Mouse (Mus musculus) hindbrain, embryonic 16.5 days (tissue): Measurements from ENCODE around the gene Coq10a. TPM values are rescaled to one million over a fixed set of nuclear protein-coding genes. Genes with fewer than 3 reads are reported as not detected.

Experiments used
- ATAC-seq: fragments of 200-750 bp; cut with Nextera tagmentation; 2 replicates; pipeline ENCODE4 v1.8.0; 2017; ENCODE audit warnings: moderate TSS enrichment, moderate library complexity
- H3K27ac ChIP-seq: fragments of 300-500 bp; sonication (generic); 2 replicates; pipeline ENCODE4 v1.5.1; 2014; ENCODE audit warnings: low read depth, mild to moderate bottlenecking, control low read depth, low read length, moderate library complexity
- H3K27me3 ChIP-seq: fragments of 300-500 bp; sonication (generic); replicated peaks from 2 replicates; pipeline ENCODE4 v1.6.1; 2014; ENCODE audit warnings: low read length; ENCODE audit not compliant: control insufficient read depth, insufficient read depth
- H3K36me3 ChIP-seq: fragments of 300-500 bp; sonication (generic); 2 replicates; pipeline ENCODE4 v1.6.1; 2014; ENCODE audit warnings: mild to moderate bottlenecking, low read length, moderate library complexity, mixed read lengths; ENCODE audit not compliant: control insufficient read depth, insufficient read depth
- H3K4me1 ChIP-seq: fragments of 300-500 bp; sonication (generic); 2 replicates; pipeline ENCODE4 v1.6.1; 2014; ENCODE audit warnings: low read depth, low read length; ENCODE audit not compliant: control insufficient read depth, insufficient read depth
- H3K4me2 ChIP-seq: fragments of 300-500 bp; sonication (generic); 2 replicates; pipeline ENCODE4 v1.6.1; 2014; ENCODE audit warnings: mild to moderate bottlenecking, low read length, control low read depth, moderate library complexity
- H3K4me3 ChIP-seq: fragments of 300-500 bp; sonication (generic); 2 replicates; pipeline ENCODE4 v1.5.1; 2014; ENCODE audit warnings: mild to moderate bottlenecking, low read length, control low read depth, moderate library complexity
- H3K9ac ChIP-seq: fragments of 300-500 bp; sonication (generic); 2 replicates; pipeline ENCODE4 v1.6.1; 2014; ENCODE audit warnings: low read depth, mild to moderate bottlenecking, control low read depth, low read length, moderate library complexity
- H3K9me3 ChIP-seq: fragments of 300-500 bp; sonication (generic); 2 replicates; pipeline ENCODE4 v1.6.1; 2014; ENCODE audit warnings: mild to moderate bottlenecking, low read length, moderate library complexity; ENCODE audit not compliant: control insufficient read depth
- WGBS: fragments of 180-500 bp; shearing (Covaris S2); extraction: QIAGEN DNeasy Blood & Tissue Kit; methylation state at CpG from one replicate; pipeline ENCODE4 v1.1.7; 2014; 5-methylcytosine and 5-hydroxymethylcytosine counted together
- microRNA-seq: library from miRNA; unstranded; fragments of <30 nt; microRNA quantifications from one replicate; pipeline ENCODE4, GENCODE M21; 2017
- polyA plus RNA-seq: library from polyadenylated mRNA; unstranded; fragments of >200 nt; fragmentation: Nextera tagmentation; extraction: Ambion mirVana; gene quantifications from 2 replicates; pipeline ENCODE4 v1.2.1, GENCODE M21; 2015

Coq10a gene
- polyA plus RNA-seq, 1 experiment from 2014 or later = 11.4 TPM

- no peak overlapping the region for H3K27ac ChIP-seq
These were observed 41.2 kb downstream of the Coq10a start for GRCm38 (mm10) chr10:128327610-128328009.

GRCm38 (mm10) chr10:128326825-128327224 lies 42.0 kb downstream of the Coq10a start:
- H3K9me3 ChIP-seq = no peaks in the 10 kb centered on the region
- no peak overlapping the region for H3K27ac ChIP-seq
- ATAC-seq = no peak
- H3K4me2 ChIP-seq = no peak overlapping the region
- no peak overlapping the region for H3K9ac ChIP-seq
- H3K36me3 ChIP-seq = peaks cover 17% of the 10 kb centered on the region
- peaks cover 9% of the 10 kb centered on the region for H3K4me1 ChIP-seq
- 96% methylated on average over 8 of the region's 8 CpGs for WGBS
- H3K4me3 ChIP-seq = no peak overlapping the region
- no peaks in the 10 kb centered on the region for H3K27me3 ChIP-seq

More at GRCm38 (mm10) chr10:128327610-128328009, 41.2 kb downstream of the Coq10a start:
- Histone ChIP-seq H3K4me3 (no peak overlapping the region), H3K4me1 (peaks cover 9% of the 10 kb centered on the region), H3K4me2 (no peak overlapping the region), H3K9me3 (no peaks in the 10 kb centered on the region), H3K27me3 (no peaks in the 10 kb centered on the region), H3K36me3 (peaks cover 17% of the 10 kb centered on the region), H3K9ac (no peak overlapping the region)
- no peak for ATAC-seq
- WGBS = 83% methylated on average over 10 of the region's 10 CpGs

GRCm38 (mm10) chr10:128323516-128323915 lies 45.3 kb downstream of the Coq10a start:
- WGBS = 85% methylated on average over 8 of the region's 8 CpGs
- H3K9ac ChIP-seq = peak overlapping the region; percentile 44
- H3K4me2 ChIP-seq = peak overlapping the region; percentile 91
- ATAC-seq = no peak
- peak overlapping the region; percentile 83 for H3K4me3 ChIP-seq
- peaks cover 13% of the 10 kb centered on the region for H3K4me1 ChIP-seq
- peaks cover 23% of the 10 kb centered on the region for H3K36me3 ChIP-seq
- H3K9me3 ChIP-seq = no peaks in the 10 kb centered on the region
- H3K27me3 ChIP-seq = no peaks in the 10 kb centered on the region
- H3K27ac ChIP-seq = no peak overlapping the region

GRCm38 (mm10) chr10:128322141-128323108 lies 46.4 kb downstream of the Coq10a start, which contains the start of gene Cnpy2:
Gene Cnpy2 (plus strand): TSS chr10:128322459.
- peak within 1 kb of the TSS; percentile 93 for H3K9ac ChIP-seq
- peaks cover 29% of the 10 kb centered on the region for H3K36me3 ChIP-seq
- no peaks in the 10 kb centered on the region for H3K27me3 ChIP-seq
- peaks cover 13% of the 10 kb centered on the region for H3K4me1 ChIP-seq
- H3K4me3 ChIP-seq = peak within 1 kb of the TSS; percentile 83
- H3K27ac ChIP-seq = peak within 1 kb of the TSS; percentile 97
- ATAC-seq = peak; percentile 96
- 1% methylated on average over 40 of the region's 40 CpGs for WGBS
- H3K9me3 ChIP-seq = no peaks in the 10 kb centered on the region
- H3K4me2 ChIP-seq = peak within 1 kb of the TSS; percentile 91

- Histone ChIP-seq H3K4me3 (peak overlapping the region; percentile 83), H3K27me3 (no peaks in the 10 kb centered on the region), H3K36me3 (peaks cover 26% of the 10 kb centered on the region), H3K9me3 (no peaks in the 10 kb centered on the region), H3K4me2 (peak overlapping the region; percentile 91), H3K9ac (peak overlapping the region; percentile 30; the same call in 1 of the 2 replicates), H3K27ac (peak overlapping the region; percentile 58; the same call in 1 of the 2 replicates), H3K4me1 (peaks cover 13% of the 10 kb centered on the region)
- no peak for ATAC-seq
- WGBS = 58% methylated on average over 12 of the region's 12 CpGs
These were observed 47.2 kb downstream of the Coq10a start for GRCm38 (mm10) chr10:128321641-128322040.

- H3K4me1 ChIP-seq = no peaks in the 10 kb centered on the region
- H3K36me3 ChIP-seq = peaks cover 43% of the 10 kb centered on the region
- no peak overlapping the region for H3K4me2 ChIP-seq
- no peak overlapping the region for H3K4me3 ChIP-seq
- H3K9me3 ChIP-seq = no peaks in the 10 kb centered on the region
- ATAC-seq = no peak
- no peaks in the 10 kb centered on the region for H3K27me3 ChIP-seq
- no peak overlapping the region for H3K9ac ChIP-seq
- H3K27ac ChIP-seq = no peak overlapping the region
- WGBS = 97% methylated on average over 8 of the region's 8 CpGs
These were observed 53.2 kb downstream of the Coq10a start for GRCm38 (mm10) chr10:128315578-128315977.

Small RNAs within 50 kb of the gene (microRNA-seq; reads per million reads assigned to microRNA genes)
- gene Gm25361 = not detected
- gene Gm26308 = not detected
- 0.83 reads per million for gene Mir6914
- 2.5 reads per million, percentile 5 among the genes with 10 or more reads in this experiment for gene Mir6915

Other genes with a start within 250 kb of the Coq10a start
- gene Rbms2, start 188.7 kb downstream of the Coq10a start, polyA plus RNA-seq = 8.2 and 10.7 TPM in 2 replicates
- gene Gls2, start 174.5 kb downstream of the Coq10a start, polyA plus RNA-seq = 1.8 and 2.4 TPM in 2 replicates
- gene Spryd4, start 157.2 kb downstream of the Coq10a start, polyA plus RNA-seq = 23.6 and 25.5 TPM in 2 replicates
- 0.11 and 0.24 TPM in 2 replicates for gene Mip, start 143.2 kb downstream of the Coq10a start, polyA plus RNA-seq
- 19.7 and 22.4 TPM in 2 replicates for gene Timeless, start 136.9 kb downstream of the Coq10a start, polyA plus RNA-seq
- 0.11 TPM in 1 of 2 replicates, not detected in the other for gene Apon, start 114.9 kb downstream of the Coq10a start, polyA plus RNA-seq
- gene Apof, start 100.3 kb downstream of the Coq10a start, polyA plus RNA-seq = 0.24 TPM in 1 of 2 replicates, not detected in the other
- 19.3 and 22.2 TPM in 2 replicates for gene Stat2, start 98.4 kb downstream of the Coq10a start, polyA plus RNA-seq
- 0.22 and 0.73 TPM in 2 replicates for gene Il23a, start 70.2 kb downstream of the Coq10a start, polyA plus RNA-seq
- gene Pan2, start 65.7 kb downstream of the Coq10a start, polyA plus RNA-seq = 18.2 and 20.9 TPM in 2 replicates
- gene Cnpy2, start 46.5 kb downstream of the Coq10a start, polyA plus RNA-seq = 196 and 202 TPM in 2 replicates
- 303 and 314 TPM in 2 replicates for gene Cs, start 31.3 kb downstream of the Coq10a start, polyA plus RNA-seq
- 9.9 and 12.1 TPM in 2 replicates for gene Ankrd52, start 8.1 kb upstream of the Coq10a start, polyA plus RNA-seq
- 0.36 and 0.41 TPM in 2 replicates for gene Slc39a5, start 32.2 kb upstream of the Coq10a start, polyA plus RNA-seq
- gene Nabp2, start 42.5 kb upstream of the Coq10a start, polyA plus RNA-seq = 126 and 150 TPM in 2 replicates
- 96.7 and 98.3 TPM in 2 replicates for gene Rnf41, start 42.7 kb upstream of the Coq10a start, polyA plus RNA-seq
- gene Smarcc2, start 90.3 kb upstream of the Coq10a start, polyA plus RNA-seq = 136 and 168 TPM in 2 replicates
- 946 and 1,028 TPM in 2 replicates for gene Myl6, start 125.1 kb upstream of the Coq10a start, polyA plus RNA-seq
- 6.7 and 7.1 TPM in 2 replicates for gene Myl6b, start 129.7 kb upstream of the Coq10a start, polyA plus RNA-seq
- gene Esyt1, start 156.9 kb upstream of the Coq10a start, polyA plus RNA-seq = 13.5 and 16.6 TPM in 2 replicates
- 16.7 and 17.0 TPM in 2 replicates for gene Zc3h10, start 178.8 kb upstream of the Coq10a start, polyA plus RNA-seq
- 2,004 and 2,091 TPM in 2 replicates for gene Rpl41, start 180.3 kb upstream of the Coq10a start, polyA plus RNA-seq
- 128 and 130 TPM in 2 replicates for gene Pa2g4, start 197.0 kb upstream of the Coq10a start, polyA plus RNA-seq
- gene Erbb3, start 220.7 kb upstream of the Coq10a start, polyA plus RNA-seq = 1.3 and 1.6 TPM in 2 replicates